Mouse (Mus musculus): ENCODE data around the gene Slc25a24.

Gene Slc25a24

GRCm38 (mm10) chr3:109169121-109169520 lies 46.2 kb downstream of the Slc25a24 start:
- no peak for DNase-seq (ENCODE audit: low read depth, low spot score)

- peak; percentile 65 for DNase-seq (ENCODE audit: low read depth, low spot score)
Observed at GRCm38 (mm10) chr3:109171070-109171778, 48.3 kb downstream of the Slc25a24 start.

- DNase-seq (ENCODE audit: low read depth, low spot score): no peak
Observed at GRCm38 (mm10) chr3:109174394-109174793, 51.4 kb downstream of the Slc25a24 start.

GRCm38 (mm10) chr3:109178705-109179104 lies 55.8 kb downstream of the Slc25a24 start:
- DNase-seq (ENCODE audit: low read depth, low spot score): no peak

GRCm38 (mm10) chr3:109179528-109180076 lies 56.7 kb downstream of the Slc25a24 start:
- DNase-seq (ENCODE audit: low read depth, low spot score): no peak

GRCm38 (mm10) chr3:109196166-109196565 lies 73.2 kb downstream of the Slc25a24 start:
- DNase-seq (ENCODE audit: low read depth, low spot score): no peak

- no peak for DNase-seq (ENCODE audit: low read depth, low spot score)
Observed at GRCm38 (mm10) chr3:109199280-109199679, 76.3 kb downstream of the Slc25a24 start.

- DNase-seq (ENCODE audit: low read depth, low spot score): no peak
Observed at GRCm38 (mm10) chr3:109212322-109212721, 89.4 kb downstream of the Slc25a24 start.

GRCm38 (mm10) chr3:109216352-109216751 lies 93.4 kb downstream of the Slc25a24 start:
- no peak for DNase-seq (ENCODE audit: low read depth, low spot score)
